Mouse (Mus musculus) hindbrain, embryonic 16.5 days (tissue): ENCODE data around the gene Sugct. TPM values are rescaled to one million over a fixed set of nuclear protein-coding genes. Genes with fewer than 3 reads are reported as not detected.

Experiments used
- ATAC-seq: fragments of 200-750 bp; cut with Nextera tagmentation; 2 replicates; pipeline ENCODE4 v1.8.0; 2017; ENCODE audit warnings: moderate TSS enrichment, moderate library complexity
- H3K27ac ChIP-seq: fragments of 300-500 bp; sonication (generic); 2 replicates; pipeline ENCODE4 v1.5.1; 2014; ENCODE audit warnings: low read depth, mild to moderate bottlenecking, control low read depth, low read length, moderate library complexity
- H3K27me3 ChIP-seq: fragments of 300-500 bp; sonication (generic); replicated peaks from 2 replicates; pipeline ENCODE4 v1.6.1; 2014; ENCODE audit warnings: low read length; ENCODE audit not compliant: control insufficient read depth, insufficient read depth
- H3K36me3 ChIP-seq: fragments of 300-500 bp; sonication (generic); 2 replicates; pipeline ENCODE4 v1.6.1; 2014; ENCODE audit warnings: mild to moderate bottlenecking, low read length, moderate library complexity, mixed read lengths; ENCODE audit not compliant: control insufficient read depth, insufficient read depth
- H3K4me1 ChIP-seq: fragments of 300-500 bp; sonication (generic); 2 replicates; pipeline ENCODE4 v1.6.1; 2014; ENCODE audit warnings: low read depth, low read length; ENCODE audit not compliant: control insufficient read depth, insufficient read depth
- H3K4me2 ChIP-seq: fragments of 300-500 bp; sonication (generic); 2 replicates; pipeline ENCODE4 v1.6.1; 2014; ENCODE audit warnings: mild to moderate bottlenecking, low read length, control low read depth, moderate library complexity
- H3K4me3 ChIP-seq: fragments of 300-500 bp; sonication (generic); 2 replicates; pipeline ENCODE4 v1.5.1; 2014; ENCODE audit warnings: mild to moderate bottlenecking, low read length, control low read depth, moderate library complexity
- H3K9ac ChIP-seq: fragments of 300-500 bp; sonication (generic); 2 replicates; pipeline ENCODE4 v1.6.1; 2014; ENCODE audit warnings: low read depth, mild to moderate bottlenecking, control low read depth, low read length, moderate library complexity
- H3K9me3 ChIP-seq: fragments of 300-500 bp; sonication (generic); 2 replicates; pipeline ENCODE4 v1.6.1; 2014; ENCODE audit warnings: mild to moderate bottlenecking, low read length, moderate library complexity; ENCODE audit not compliant: control insufficient read depth
- WGBS: fragments of 180-500 bp; shearing (Covaris S2); extraction: QIAGEN DNeasy Blood & Tissue Kit; methylation state at CpG from one replicate; pipeline ENCODE4 v1.1.7; 2014; 5-methylcytosine and 5-hydroxymethylcytosine counted together
- polyA plus RNA-seq: library from polyadenylated mRNA; unstranded; fragments of >200 nt; fragmentation: Nextera tagmentation; extraction: Ambion mirVana; gene quantifications from 2 replicates; pipeline ENCODE4 v1.2.1, GENCODE M21; 2015

Gene Sugct
- polyA plus RNA-seq, 1 experiment from 2014 or later = 3.6 TPM

DNA sequence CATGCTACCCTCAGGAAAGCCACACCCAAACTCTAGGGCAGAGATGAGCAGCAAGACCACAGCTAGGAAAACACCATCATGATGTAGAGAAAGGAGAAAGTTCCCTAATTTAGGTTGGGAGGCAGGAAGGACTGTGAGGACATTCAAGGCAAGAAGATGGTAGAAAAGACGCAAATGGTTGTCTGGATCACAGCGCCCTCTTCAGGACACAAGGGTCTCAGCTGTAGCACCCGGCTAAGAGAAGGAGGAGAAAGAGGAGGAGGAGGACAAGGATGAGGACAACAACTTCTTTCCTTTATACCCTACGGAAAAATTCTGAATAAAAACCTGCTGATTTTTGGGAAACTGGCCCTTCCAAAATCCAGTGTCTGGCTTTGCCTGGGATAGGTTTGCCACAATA is 774.0 kb downstream of the Sugct start:
- Histone ChIP-seq H3K4me2 (no peak overlapping the region), H3K9ac (no peak overlapping the region), H3K36me3 (no peaks in the 10 kb centered on the region), H3K4me1 (no peaks in the 10 kb centered on the region), H3K4me3 (no peak overlapping the region), H3K27ac (no peak overlapping the region), H3K27me3 (no peaks in the 10 kb centered on the region), H3K9me3 (no peaks in the 10 kb centered on the region)
- ATAC-seq = no peak
- WGBS = 47% methylated on average over 4 of the region's 4 CpGs

DNA sequence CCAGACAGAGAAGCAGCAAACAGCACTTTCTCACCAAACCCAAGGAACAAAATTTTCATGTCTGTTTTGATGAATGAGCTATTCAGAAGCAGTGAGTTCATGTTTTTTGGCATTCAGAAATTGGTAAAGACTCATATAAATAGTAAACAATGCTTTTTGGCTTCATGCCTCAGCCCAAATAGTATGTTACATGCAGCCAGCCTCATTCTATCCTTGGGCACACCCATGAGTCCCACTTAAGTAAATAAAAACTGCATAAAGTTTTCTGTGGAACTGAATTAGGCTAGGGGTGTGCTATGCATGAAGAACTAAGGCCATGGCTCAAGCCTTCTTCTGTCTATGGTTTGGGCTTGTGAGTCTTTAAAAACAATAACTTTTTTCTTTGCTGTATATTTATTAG is 779.7 kb downstream of the Sugct start:
- Histone ChIP-seq H3K4me1 (no peaks in the 10 kb centered on the region), H3K4me2 (no peak overlapping the region), H3K36me3 (no peaks in the 10 kb centered on the region), H3K9ac (no peak overlapping the region), H3K27me3 (no peaks in the 10 kb centered on the region), H3K27ac (no peak overlapping the region), H3K9me3 (no peaks in the 10 kb centered on the region), H3K4me3 (no peak overlapping the region)
- ATAC-seq = no peak

GRCm38 (mm10) chr13:16912214-16912613 is 783.1 kb downstream of the Sugct start:
- H3K36me3 ChIP-seq = no peaks in the 10 kb centered on the region
- H3K4me3 ChIP-seq = no peak overlapping the region
- no peaks in the 10 kb centered on the region for H3K4me1 ChIP-seq
- H3K27ac ChIP-seq = no peak overlapping the region
- H3K27me3 ChIP-seq = no peaks in the 10 kb centered on the region
- no peak for ATAC-seq
- H3K9me3 ChIP-seq = no peaks in the 10 kb centered on the region
- no peak overlapping the region for H3K4me2 ChIP-seq
- no peak overlapping the region for H3K9ac ChIP-seq

DNA sequence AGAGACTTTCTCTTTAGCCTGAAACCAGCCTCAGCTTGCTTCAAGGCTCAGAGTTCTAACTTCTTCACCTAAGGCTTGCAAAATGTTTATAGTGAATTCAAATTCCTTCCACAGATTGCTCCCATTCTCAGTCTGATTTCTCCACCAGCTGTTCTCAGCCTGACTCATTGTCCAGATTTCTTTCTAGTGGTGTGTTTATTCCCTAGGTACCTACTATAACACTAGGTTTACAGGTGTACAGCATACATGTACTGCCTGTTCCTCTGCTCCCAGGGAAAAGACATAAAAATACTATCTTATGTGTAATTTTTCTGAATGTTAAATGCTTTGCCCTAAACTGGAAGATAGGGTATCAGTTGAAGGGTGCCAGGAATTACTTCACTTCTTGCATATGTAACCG is 788.4 kb downstream of the Sugct start:
- no peak overlapping the region for H3K27ac ChIP-seq
- H3K9me3 ChIP-seq = no peaks in the 10 kb centered on the region
- H3K9ac ChIP-seq = no peak overlapping the region
- no peak overlapping the region for H3K4me3 ChIP-seq
- no peak for ATAC-seq
- no peaks in the 10 kb centered on the region for H3K27me3 ChIP-seq
- no peak overlapping the region for H3K4me2 ChIP-seq
- no peaks in the 10 kb centered on the region for H3K4me1 ChIP-seq
- WGBS = 96% methylated on average over 1 of the region's 1 CpGs
- H3K36me3 ChIP-seq = no peaks in the 10 kb centered on the region

- Histone ChIP-seq H3K36me3 (no peaks in the 10 kb centered on the region), H3K27ac (no peak overlapping the region), H3K4me3 (no peak overlapping the region), H3K4me2 (no peak overlapping the region), H3K27me3 (no peaks in the 10 kb centered on the region), H3K9me3 (no peaks in the 10 kb centered on the region), H3K9ac (no peak overlapping the region), H3K4me1 (no peaks in the 10 kb centered on the region)
- ATAC-seq = no peak
- 84% methylated on average over 4 of the region's 4 CpGs for WGBS
Measured at GRCm38 (mm10) chr13:16901424-16901823, 793.9 kb downstream of the Sugct start.

DNA sequence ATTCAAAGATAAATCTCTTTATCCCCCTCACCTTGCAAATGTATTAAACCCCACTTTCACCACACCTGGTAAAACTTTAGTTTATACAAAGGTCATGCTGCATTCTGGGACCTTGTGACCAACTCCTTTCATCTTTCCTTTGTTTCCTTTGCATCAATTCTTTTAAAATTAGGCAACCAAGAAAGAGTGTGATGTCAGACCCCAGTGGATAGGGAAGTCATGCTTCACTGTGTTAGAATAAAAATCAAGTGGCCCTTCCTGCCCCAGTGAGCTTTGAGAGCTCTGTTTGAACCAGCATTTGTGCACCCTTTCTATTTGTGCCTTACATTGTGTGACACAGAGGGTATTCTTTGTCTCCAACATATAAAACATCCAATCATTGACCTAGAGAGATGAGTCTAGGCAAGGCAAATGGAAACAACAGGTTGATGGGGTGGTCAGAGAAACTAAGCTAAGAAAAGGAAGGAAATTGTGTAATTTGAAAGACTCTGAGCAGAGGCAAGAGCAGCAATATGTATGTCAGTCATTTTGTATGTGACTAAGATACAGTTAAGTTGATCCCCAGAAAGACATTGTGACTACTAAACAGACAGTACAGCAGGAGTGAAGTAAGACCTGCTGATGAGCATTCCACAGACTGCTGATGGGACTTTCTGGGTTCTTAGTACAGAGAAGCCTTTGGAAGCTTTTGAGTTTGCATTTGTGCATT is 797.1 kb downstream of the Sugct start:
- Histone ChIP-seq H3K36me3 (no peaks in the 10 kb centered on the region), H3K9ac (no peak overlapping the region), H3K9me3 (no peaks in the 10 kb centered on the region), H3K4me1 (no peaks in the 10 kb centered on the region), H3K4me2 (no peak overlapping the region), H3K27me3 (no peaks in the 10 kb centered on the region), H3K4me3 (no peak overlapping the region), H3K27ac (no peak overlapping the region)
- ATAC-seq = no peak

DNA sequence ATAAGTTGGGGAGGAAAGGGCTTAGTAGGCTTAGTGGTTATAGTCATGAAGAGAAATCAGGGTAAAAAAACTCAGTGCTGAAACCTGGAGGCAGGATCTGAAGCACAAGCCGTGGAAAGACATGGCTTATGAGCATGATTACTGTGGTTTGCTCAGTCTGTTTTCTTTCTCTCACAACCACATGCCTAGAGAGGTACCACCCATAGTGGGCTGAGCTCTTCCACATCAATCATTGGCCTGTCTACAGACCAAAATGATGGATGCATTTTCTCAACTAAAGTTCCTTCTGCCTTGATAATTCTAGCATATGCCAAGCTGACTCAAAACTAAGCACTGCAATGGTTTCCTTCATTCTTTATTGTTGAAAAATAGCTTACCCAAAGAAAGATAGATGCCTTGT is 817.3 kb downstream of the Sugct start:
- no peak for ATAC-seq
- H3K4me3 ChIP-seq = no peak overlapping the region
- no peak overlapping the region for H3K4me2 ChIP-seq
- H3K4me1 ChIP-seq = no peaks in the 10 kb centered on the region
- H3K27ac ChIP-seq = no peak overlapping the region
- H3K27me3 ChIP-seq = no peaks in the 10 kb centered on the region
- WGBS = 71% methylated on average over 1 of the region's 1 CpGs
- H3K9ac ChIP-seq = no peak overlapping the region
- H3K36me3 ChIP-seq = no peaks in the 10 kb centered on the region
- no peaks in the 10 kb centered on the region for H3K9me3 ChIP-seq

GRCm38 (mm10) chr13:16859986-16860385 is 835.4 kb downstream of the Sugct start:
- WGBS = 48% methylated on average over 2 of the region's 2 CpGs
- Histone ChIP-seq H3K36me3 (no peaks in the 10 kb centered on the region), H3K27me3 (no peaks in the 10 kb centered on the region), H3K9me3 (no peaks in the 10 kb centered on the region), H3K4me1 (no peaks in the 10 kb centered on the region), H3K4me2 (no peak overlapping the region), H3K4me3 (no peak overlapping the region), H3K9ac (no peak overlapping the region), H3K27ac (no peak overlapping the region)
- no peak for ATAC-seq

- H3K4me3 ChIP-seq = no peak overlapping the region
- no peaks in the 10 kb centered on the region for H3K27me3 ChIP-seq
- ATAC-seq = no peak
- H3K27ac ChIP-seq = no peak overlapping the region
- H3K36me3 ChIP-seq = no peaks in the 10 kb centered on the region
- no peaks in the 10 kb centered on the region for H3K9me3 ChIP-seq
- H3K9ac ChIP-seq = no peak overlapping the region
- H3K4me1 ChIP-seq = no peaks in the 10 kb centered on the region
- no peak overlapping the region for H3K4me2 ChIP-seq
- 68% methylated on average over 2 of the region's 2 CpGs for WGBS
Measured at GRCm38 (mm10) chr13:16847236-16847635, 848.1 kb downstream of the Sugct start.

- Histone ChIP-seq H3K9me3 (no peaks in the 10 kb centered on the region), H3K9ac (no peak overlapping the region), H3K36me3 (no peaks in the 10 kb centered on the region), H3K27ac (no peak overlapping the region), H3K4me3 (no peak overlapping the region), H3K4me2 (no peak overlapping the region), H3K4me1 (no peaks in the 10 kb centered on the region), H3K27me3 (no peaks in the 10 kb centered on the region)
- WGBS = 79% methylated on average over 1 of the region's 1 CpGs
- no peak for ATAC-seq
Measured at GRCm38 (mm10) chr13:16840994-16841393, 854.4 kb downstream of the Sugct start.
